Comparison of ENCODE assay signal across 10 mouse cellular contexts in the genomic region with DNA sequence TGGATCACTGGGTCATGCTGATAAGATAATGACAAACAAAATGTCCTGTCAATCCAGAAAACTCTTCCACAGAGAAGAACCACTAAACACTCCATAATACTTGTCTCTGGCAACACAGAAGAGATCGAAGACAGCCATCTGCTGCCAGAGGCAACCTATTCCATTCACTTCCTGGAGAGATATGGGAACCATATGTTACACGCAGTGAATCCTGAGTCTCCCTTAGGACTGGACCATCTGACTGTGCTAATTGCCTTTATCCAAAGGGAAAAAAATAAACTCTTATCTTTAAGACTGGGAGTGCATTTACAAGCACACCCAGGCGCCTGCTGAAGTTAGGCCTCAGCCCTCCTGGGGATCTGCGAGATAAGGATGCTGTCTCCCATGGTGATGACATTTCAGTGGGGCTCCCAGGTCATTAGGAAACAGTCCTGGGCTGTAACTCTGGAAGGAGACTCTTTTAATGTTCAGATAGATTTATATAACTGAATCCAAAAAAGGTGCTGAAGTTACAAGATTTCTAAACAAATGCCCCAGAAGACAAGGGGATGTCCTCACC. TPM values are rescaled to one million over a fixed set of nuclear protein-coding genes. Genes with fewer than 3 reads are reported as not detected.
DNase-seq lines count a peak whose midpoint lies in the region; ATAC-seq lines count a peak whose summit lies in the region.
"Had no signal": no experiment of that assay in that cellular context is flagged by ENCODE, and none has a peak within 500 bp of the region (broad histone marks: within the 10 kb centered on the region; RNA-seq: fewer than 3 reads in every experiment).

No protein-coding gene starts in this region.

- H3K9me3 ChIP-seq in hindbrain, embryonic 10.5 days, result no peaks in the 10 kb centered on the region
- H3K9me3 ChIP-seq in hindbrain, embryonic 13.5 days, result no peaks in the 10 kb centered on the region
- H3K9me3 ChIP-seq in intestine, embryonic 15.5 days, result no peaks in the 10 kb centered on the region
- H3K9me3 ChIP-seq: G1E had no signal

- no peaks in the 10 kb centered on the region for H3K36me3 ChIP-seq in hindbrain, embryonic 10.5 days
- no peaks in the 10 kb centered on the region for H3K36me3 ChIP-seq in hindbrain, embryonic 13.5 days
- no peaks in the 10 kb centered on the region for H3K36me3 ChIP-seq in intestine, embryonic 15.5 days
- H3K36me3 ChIP-seq: G1E had no signal

- H3K27ac ChIP-seq in hindbrain, embryonic 10.5 days, result peak overlapping the region; percentile 79; the same call in 1 of the 2 replicates
- no peak overlapping the region for H3K27ac ChIP-seq in hindbrain, embryonic 13.5 days
- H3K27ac ChIP-seq in intestine, embryonic 15.5 days, result 0 out of 2 replicates have a peak overlapping the region, but pooled peaks have one; percentile 61

- peaks cover 72% of the 10 kb centered on the region for H3K4me1 ChIP-seq in hindbrain, embryonic 10.5 days (replicated peaks)
- peaks cover 47% of the 10 kb centered on the region for H3K4me1 ChIP-seq in hindbrain, embryonic 13.5 days (replicated peaks)
- H3K4me1 ChIP-seq in intestine, embryonic 15.5 days (replicated peaks), result peaks cover 41% of the 10 kb centered on the region

- H3K9ac ChIP-seq in hindbrain, embryonic 13.5 days, result no peak overlapping the region
- H3K9ac ChIP-seq in intestine, embryonic 15.5 days, result no peak overlapping the region

- H3K4me2 ChIP-seq in hindbrain, embryonic 13.5 days, result no peak overlapping the region
- H3K4me2 ChIP-seq in intestine, embryonic 15.5 days (replicated peaks), result no peak overlapping the region

- peak; percentile 29; the same call in 1 of the 2 replicates for ATAC-seq in cerebellum, adult (ENCODE audit: insufficient number of reproducible peaks, low FRiP score, low TSS enrichment)
- ATAC-seq in hindbrain, embryonic 13.5 days (ENCODE audit: low FRiP score), result no peak; the same call in 1 of the 2 replicates
- ATAC-seq in intestine, embryonic 15.5 days, result peak; percentile 61

- H3K27me3 ChIP-seq in hindbrain, embryonic 10.5 days (ENCODE audit: insufficient read depth, poor library complexity, severe bottlenecking), result peaks cover 23% of the 10 kb centered on the region
- peaks cover 19% of the 10 kb centered on the region for H3K27me3 ChIP-seq in hindbrain, embryonic 13.5 days
- H3K27me3 ChIP-seq in intestine, embryonic 15.5 days (replicated peaks), result no peaks in the 10 kb centered on the region

- no peak overlapping the region for H3K4me3 ChIP-seq in hindbrain, embryonic 10.5 days
- no peak overlapping the region for H3K4me3 ChIP-seq in hindbrain, embryonic 13.5 days
- no peak overlapping the region for H3K4me3 ChIP-seq in intestine, embryonic 15.5 days (replicated peaks)

- no peak for DNase-seq in cerebellum, adult 11 months
- DNase-seq in hindbrain, embryonic 10.5 days (ENCODE audit: low spot score), result no peak
- DNase-seq in c-Kit-negative CD71-positive TER-119-positive erythroid progenitor cells, embryonic 14.5 days (ENCODE audit: low read depth, low spot score), result peak; percentile 33
- DNase-seq in T-cell, adult 2 months (ENCODE audit: low spot score), result no peak
- DNase-seq in urinary bladder, postnatal 4 days (ENCODE audit: low spot score in 2 of 2), result no peak
- DNase-seq: adrenal gland, postnatal 10 days had no signal

- WGBS in hindbrain, embryonic 10.5 days, result 41% methylated on average over 4 of the region's 4 CpGs
- WGBS in hindbrain, embryonic 13.5 days, result 32% methylated on average over 4 of the region's 4 CpGs
- 23% methylated on average over 4 of the region's 4 CpGs for WGBS in intestine, embryonic 15.5 days

RNA-seq across cellular contexts. Expression of a gene that starts 5.7 kb away (rescaled TPM):
- 2.6 and 14.6 TPM in 2 replicates for polyA plus RNA-seq in hindbrain, embryonic 10.5 days (2016; fragmentation: Nextera tagmentation; extraction: Ambion mirVana)
- polyA plus RNA-seq in hindbrain, embryonic 13.5 days (2015; fragmentation: Nextera tagmentation; extraction: Ambion mirVana), result 1.9 and 2.7 TPM in 2 replicates
- polyA plus RNA-seq in intestine, embryonic 15.5 days (2015; fragmentation: Nextera tagmentation; extraction: Ambion mirVana), result 68.3 and 73.5 TPM in 2 replicates
- polyA plus RNA-seq: G1E had no signal

RNA-seq across cellular contexts. Expression of a gene that starts 14.8 kb away (rescaled TPM):
- 137 and 152 TPM in 2 replicates for polyA plus RNA-seq in hindbrain, embryonic 10.5 days (2016; fragmentation: Nextera tagmentation; extraction: Ambion mirVana)
- 54.3 and 57.0 TPM in 2 replicates for polyA plus RNA-seq in hindbrain, embryonic 13.5 days (2015; fragmentation: Nextera tagmentation; extraction: Ambion mirVana)
- polyA plus RNA-seq in intestine, embryonic 15.5 days (2015; fragmentation: Nextera tagmentation; extraction: Ambion mirVana), result 137 TPM in 2 replicates

RNA-seq across cellular contexts. Expression of a gene that starts 31.1 kb away (rescaled TPM):
- 12.5 and 24.3 TPM in 2 replicates for polyA plus RNA-seq in hindbrain, embryonic 10.5 days (2016; fragmentation: Nextera tagmentation; extraction: Ambion mirVana)
- polyA plus RNA-seq in hindbrain, embryonic 13.5 days (2015; fragmentation: Nextera tagmentation; extraction: Ambion mirVana), result 21.9 and 24.5 TPM in 2 replicates
- 36.4 and 38.4 TPM in 2 replicates for polyA plus RNA-seq in intestine, embryonic 15.5 days (2015; fragmentation: Nextera tagmentation; extraction: Ambion mirVana)
- polyA plus RNA-seq: G1E had no signal

RNA-seq across cellular contexts. Expression of a gene that starts 55.1 kb away (rescaled TPM):
- 9.5 and 10.3 TPM in 2 replicates for polyA plus RNA-seq in hindbrain, embryonic 10.5 days (2016; fragmentation: Nextera tagmentation; extraction: Ambion mirVana)
- polyA plus RNA-seq in hindbrain, embryonic 13.5 days (2015; fragmentation: Nextera tagmentation; extraction: Ambion mirVana), result 5.3 and 6.6 TPM in 2 replicates
- 11.4 TPM in 2 replicates for polyA plus RNA-seq in intestine, embryonic 15.5 days (2015; fragmentation: Nextera tagmentation; extraction: Ambion mirVana)

RNA-seq across cellular contexts. Expression of a gene that starts 57.0 kb away (rescaled TPM):
- 2.5 and 3.8 TPM in 2 replicates for polyA plus RNA-seq in hindbrain, embryonic 10.5 days (2016; fragmentation: Nextera tagmentation; extraction: Ambion mirVana)
- polyA plus RNA-seq in hindbrain, embryonic 13.5 days (2015; fragmentation: Nextera tagmentation; extraction: Ambion mirVana), result 4.2 and 6.1 TPM in 2 replicates
- 2.8 and 3.1 TPM in 2 replicates for polyA plus RNA-seq in intestine, embryonic 15.5 days (2015; fragmentation: Nextera tagmentation; extraction: Ambion mirVana)
- polyA plus RNA-seq: G1E had no signal
